Mouse (Mus musculus) gastrocnemius, postnatal 36 days (tissue): ENCODE measurements around the gene Cyp2g1. TPM values are rescaled to one million over a fixed set of nuclear protein-coding genes. Genes with fewer than 3 reads are reported as not detected.
"Not testable (repeated sequence)": the region's sequence is repeated elsewhere in the genome, so short reads cannot be mapped to it uniquely, and the experiment has no call there.

Experiments used
- DNase-seq, 2 experiments: peaks; one replicate each; pipeline ENCODE4 v3.0.0; 2022
- intact Hi-C: fragments of 180-260 bp; cut with DNase I; formaldehyde crosslinking; loops from one replicate; pipeline ENCODE4 v1.15.1; 2025
- total RNA-seq, 2 experiments: library from RNA; stranded (reverse); gene quantifications; 2 replicates each; pipeline ENCODE4 v1.2.3; 2021

The Cyp2g1 gene
- total RNA-seq, 2 experiments from 2014 or later, result not detected

DNA sequence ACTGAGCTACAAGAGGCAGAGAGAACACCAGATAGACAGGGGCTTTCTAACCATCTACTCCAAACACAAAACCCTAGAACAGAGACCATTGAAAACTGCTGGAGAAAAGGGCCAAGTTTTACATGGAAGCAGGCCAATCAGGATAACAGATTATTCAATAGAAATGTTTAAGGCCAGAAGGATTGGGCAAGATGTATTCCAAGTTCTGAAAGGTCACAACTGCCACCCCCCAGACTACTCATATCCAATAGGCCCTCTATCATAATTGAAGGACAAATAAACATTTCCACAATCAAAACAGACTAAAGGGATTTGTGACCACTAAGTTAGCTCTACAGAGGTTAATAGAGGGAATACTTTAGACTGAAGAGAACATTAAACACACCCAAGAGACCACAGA is 41.4 kb downstream of the Cyp2g1 start:
- intact Hi-C loops, DNase-seq: not testable (repeated sequence)

Other genes with a start within 250 kb of the Cyp2g1 start
- not detected for gene Vmn1r185, start 190.4 kb upstream of the Cyp2g1 start, total RNA-seq
- not detected for gene Cyp2b23, start 122.5 kb upstream of the Cyp2g1 start, total RNA-seq
- gene Cyp2b19, start 51.8 kb upstream of the Cyp2g1 start, total RNA-seq, result not detected
- gene Cyp2a5, start 26.4 kb downstream of the Cyp2g1 start, total RNA-seq, result not detected
- gene Cyp2a22, start 130.5 kb downstream of the Cyp2g1 start, total RNA-seq, result not detected
- gene Cyp2a12, start 220.2 kb downstream of the Cyp2g1 start, total RNA-seq, result not detected